Mouse (Mus musculus) liver, postnatal 0 days (tissue): ENCODE measurements around the gene Plek.

Experiments
- CTCF ChIP-seq: sonication (generic); IDR thresholded peaks from 2 replicates; pipeline ENCODE4 v1.5.1; 2016; ENCODE audit warnings: antibody characterized with exemption, low read depth
- EP300 ChIP-seq: IDR thresholded peaks from 2 replicates; pipeline ENCODE4 v1.6.1; 2016; ENCODE audit warnings: antibody characterized with exemption, low read depth, mild to moderate bottlenecking

DNA sequence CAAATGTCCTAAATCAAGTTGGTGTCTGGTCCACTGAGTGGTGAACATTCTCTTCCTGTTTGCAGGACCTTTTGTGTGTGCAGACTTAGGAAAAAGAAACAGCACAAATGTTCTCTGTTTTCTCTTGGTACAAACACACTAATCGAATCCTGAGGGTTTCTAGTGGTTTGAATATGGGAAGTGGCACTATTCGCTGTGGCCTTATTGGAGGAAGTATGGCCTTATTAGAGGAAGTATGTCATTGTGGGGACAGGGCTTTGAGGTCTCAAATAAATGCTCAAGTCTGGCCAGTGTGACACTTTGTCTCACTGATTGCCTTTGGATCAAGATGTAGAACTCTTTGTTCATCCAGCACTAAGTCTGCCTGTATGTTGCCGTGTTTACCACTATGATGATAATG is 120.0 kb downstream of the Plek start:
- TF ChIP-seq CTCF (no peak), EP300 (no peak)
